Mouse (Mus musculus) E14TG2a.4 (cell line): Measurements from ENCODE around the gene Scd4.

Experiments used
- CTCF ChIP-seq: conservative IDR thresholded peaks from 2 replicates; pipeline ENCODE4 v1.5.1; 2014; ENCODE audit warnings: low read length
- NANOG ChIP-seq: IDR thresholded peaks from 2 replicates; pipeline ENCODE4 v1.6.1; 2014; ENCODE audit warnings: borderline replicate concordance, low read length, mixed read lengths
- POU5F1 ChIP-seq: IDR thresholded peaks from 2 replicates; pipeline ENCODE4 v1.6.1; 2014; ENCODE audit warnings: low read length, borderline replicate concordance

- no peak for TF ChIP-seq CTCF
- TF ChIP-seq NANOG = no peak
- no peak for TF ChIP-seq POU5F1
Observed at GRCm38 (mm10) chr19:44329566-44329965, 3.3 kb upstream of the Scd4 start.
